Mouse (Mus musculus) megakaryocyte progenitor cell, adult 5-6 weeks (primary cell): Measurements from ENCODE around the gene Olfr881. TPM values are rescaled to one million over a fixed set of nuclear protein-coding genes. Genes with fewer than 3 reads are reported as not detected.

Source experiments
- ATAC-seq: replicated peaks from 2 replicates; pipeline ENCODE4 v1.8.0; 2016; ENCODE audit warnings: mild to moderate bottlenecking, moderate TSS enrichment, inconsistent platforms; ENCODE audit not compliant: poor library complexity
- total RNA-seq, 2 experiments: library from RNA; stranded (forward) in 1 of 2; stranded (reverse) in 1 of 2; fragments of 157-497, 149-512 nt in 1 of 2; fragments of 200-1000 nt in 1 of 2; gene quantifications; 2 replicates each; pipeline versions ENCODE4 v1.2.3 to v1.2.4; 2015 to 2017

The Olfr881 gene
- total RNA-seq (2015) = not detected in 2 replicates
- not detected in 2 replicates for total RNA-seq (2017)

DNA sequence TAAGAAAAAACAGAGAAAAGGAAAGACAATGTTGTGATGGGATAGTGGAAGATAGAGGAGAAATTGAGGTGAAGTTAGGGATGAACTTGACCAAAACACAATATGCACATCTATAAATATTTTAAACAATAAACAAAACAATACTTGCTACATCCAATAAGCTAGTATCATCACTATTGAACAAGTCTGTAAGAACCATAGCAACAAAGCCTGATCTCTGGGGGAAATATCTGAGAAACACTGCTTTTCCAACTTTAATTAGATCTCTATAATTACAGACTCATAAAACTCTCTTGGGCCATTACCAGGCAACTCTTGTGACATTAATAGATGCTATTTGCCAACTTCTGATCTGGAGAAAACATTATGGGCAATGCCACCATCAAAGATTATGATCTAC is at the start of gene Olfr881:
Olfr881 (plus strand) TSS at position 301 of the 400 bp plus-strand sequence.
- no peak for ATAC-seq

DNA sequence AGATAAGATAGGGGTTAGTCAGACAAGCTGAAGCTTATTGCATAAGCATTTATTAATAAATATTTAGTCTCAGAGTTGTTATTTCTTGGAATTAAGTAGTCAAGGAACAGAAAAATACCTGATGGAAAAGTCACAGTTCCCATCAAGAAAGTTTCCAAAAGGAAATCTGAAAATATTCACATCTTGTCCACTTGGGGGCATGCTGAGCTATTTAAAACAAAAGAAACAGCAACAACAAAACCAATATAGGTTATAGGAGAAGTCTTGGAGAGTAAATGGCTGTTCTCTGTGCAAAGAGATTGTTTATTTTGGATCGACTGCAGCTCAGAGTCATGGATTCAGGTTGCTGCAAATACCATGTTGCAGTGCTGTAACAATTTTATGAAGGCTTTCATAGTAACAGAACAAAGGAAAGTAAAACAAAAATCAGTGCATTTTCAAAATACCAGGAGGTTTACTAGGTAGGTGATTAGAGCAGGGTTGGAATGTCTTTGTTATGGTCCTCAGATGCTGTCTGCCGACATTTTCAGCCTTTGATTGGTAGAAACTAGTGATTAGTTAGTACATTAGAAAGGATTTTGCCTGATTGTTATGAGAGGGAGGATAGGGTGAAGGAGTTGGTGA is 7.1 kb downstream of the Olfr881 start:
- no peak for ATAC-seq

DNA sequence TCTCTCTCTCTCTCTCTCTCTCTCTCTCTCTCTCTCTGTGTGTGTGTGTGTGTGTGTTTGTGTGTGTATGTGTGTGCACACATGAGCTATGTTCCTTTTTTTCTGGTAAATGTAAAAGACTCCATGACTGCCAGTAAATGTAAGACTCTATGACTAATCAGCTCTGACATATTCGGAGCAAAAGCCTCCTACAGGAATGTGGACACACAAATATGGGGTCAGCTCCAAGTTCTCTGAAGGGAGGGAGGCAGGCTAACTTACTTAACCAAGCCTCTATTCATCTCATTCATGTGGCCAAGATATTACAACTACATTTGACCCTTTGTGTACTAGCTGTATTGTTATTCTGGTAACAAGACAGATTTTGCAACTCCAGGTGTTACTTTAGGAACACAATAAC is 8.4 kb downstream of the Olfr881 start:
- no peak for ATAC-seq

DNA sequence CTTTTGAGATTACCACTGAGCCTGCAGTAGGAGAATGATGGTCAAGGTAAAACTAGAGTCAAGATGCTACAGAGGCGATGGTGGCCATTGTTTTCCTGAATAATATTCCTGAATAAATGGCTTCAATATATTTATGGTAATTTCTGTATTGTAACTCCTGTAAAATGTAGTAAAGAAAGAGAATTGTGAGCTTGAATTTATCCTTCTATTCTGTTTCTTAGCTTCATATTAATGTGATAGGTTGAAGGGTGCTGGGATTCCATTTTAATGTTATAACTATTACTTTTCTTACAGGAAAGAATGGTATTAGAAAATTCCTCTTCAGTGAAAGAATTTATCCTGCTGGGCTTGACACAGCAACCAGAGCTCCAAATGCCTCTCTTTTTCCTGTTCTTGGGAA is 33.9 kb downstream of the Olfr881 start, which contains the start of gene Olfr883:
Olfr883 (plus strand) TSS at position 301 of the 400 bp plus-strand sequence.
- ATAC-seq = no peak

Other genes starting within 250 kb of the Olfr881 start
- gene Olfr874, start 246.7 kb upstream of the Olfr881 start, total RNA-seq (2015) = not detected in 2 replicates
- not detected in 2 replicates for gene Olfr874, start 246.7 kb upstream of the Olfr881 start, total RNA-seq (2017)
- gene Olfr875, start 220.0 kb upstream of the Olfr881 start, total RNA-seq (2015) = not detected in 2 replicates
- gene Olfr875, start 220.0 kb upstream of the Olfr881 start, total RNA-seq (2017) = not detected in 2 replicates
- gene Olfr876, start 188.8 kb upstream of the Olfr881 start, total RNA-seq (2015) = not detected in 2 replicates
- gene Olfr876, start 188.8 kb upstream of the Olfr881 start, total RNA-seq (2017) = not detected in 2 replicates
- gene Olfr877, start 137.6 kb upstream of the Olfr881 start, total RNA-seq (2015) = not detected in 2 replicates
- gene Olfr877, start 137.6 kb upstream of the Olfr881 start, total RNA-seq (2017) = not detected in 2 replicates
- gene Olfr145, start 95.1 kb upstream of the Olfr881 start, total RNA-seq (2015) = not detected in 2 replicates
- gene Olfr145, start 95.1 kb upstream of the Olfr881 start, total RNA-seq (2017) = not detected in 2 replicates
- gene Olfr878, start 74.0 kb upstream of the Olfr881 start, total RNA-seq (2015) = not detected in 2 replicates
- gene Olfr878, start 74.0 kb upstream of the Olfr881 start, total RNA-seq (2017) = not detected in 2 replicates
- gene Olfr883, start 34.0 kb downstream of the Olfr881 start, total RNA-seq (2015) = not detected in 2 replicates
- gene Olfr883, start 34.0 kb downstream of the Olfr881 start, total RNA-seq (2017) = not detected in 2 replicates
- gene Olfr884, start 54.7 kb downstream of the Olfr881 start, total RNA-seq (2015) = not detected in 2 replicates
- not detected in 2 replicates for gene Olfr884, start 54.7 kb downstream of the Olfr881 start, total RNA-seq (2017)
- not detected in 2 replicates for gene Olfr885, start 69.5 kb downstream of the Olfr881 start, total RNA-seq (2015)
- not detected in 2 replicates for gene Olfr885, start 69.5 kb downstream of the Olfr881 start, total RNA-seq (2017)
- gene Olfr887, start 92.2 kb downstream of the Olfr881 start, total RNA-seq (2015) = not detected in 2 replicates
- gene Olfr887, start 92.2 kb downstream of the Olfr881 start, total RNA-seq (2017) = not detected in 2 replicates
- gene Olfr888, start 116.3 kb downstream of the Olfr881 start, total RNA-seq (2015) = not detected in 2 replicates
- gene Olfr888, start 116.3 kb downstream of the Olfr881 start, total RNA-seq (2017) = not detected in 2 replicates
- gene Olfr889, start 123.4 kb downstream of the Olfr881 start, total RNA-seq (2015) = 0.05 and 0.12 TPM in 2 replicates
- not detected in 2 replicates for gene Olfr889, start 123.4 kb downstream of the Olfr881 start, total RNA-seq (2017)
- gene Olfr890, start 150.7 kb downstream of the Olfr881 start, total RNA-seq (2015) = not detected in 2 replicates
- not detected in 2 replicates for gene Olfr890, start 150.7 kb downstream of the Olfr881 start, total RNA-seq (2017)
- not detected in 2 replicates for gene Olfr891, start 189.0 kb downstream of the Olfr881 start, total RNA-seq (2015)
- gene Olfr891, start 189.0 kb downstream of the Olfr881 start, total RNA-seq (2017) = not detected in 2 replicates
- gene Olfr893, start 216.5 kb downstream of the Olfr881 start, total RNA-seq (2015) = not detected in 2 replicates
- not detected in 2 replicates for gene Olfr893, start 216.5 kb downstream of the Olfr881 start, total RNA-seq (2017)
- not detected in 2 replicates for gene Olfr894, start 226.2 kb downstream of the Olfr881 start, total RNA-seq (2015)
- gene Olfr894, start 226.2 kb downstream of the Olfr881 start, total RNA-seq (2017) = not detected in 2 replicates